Mouse (Mus musculus) midbrain, postnatal 0 days (tissue): ENCODE data around the gene Pck1. TPM values are rescaled to one million over a fixed set of nuclear protein-coding genes. Genes with fewer than 3 reads are reported as not detected.

Source experiments
- ATAC-seq: fragments of 200-750 bp; cut with Nextera tagmentation; 2 replicates; pipeline ENCODE4 v1.8.0; 2017; ENCODE audit warnings: moderate number of reproducible peaks, mild to moderate bottlenecking, moderate TSS enrichment, moderate library complexity; ENCODE audit not compliant: low FRiP score
- DNase-seq: peaks from one replicate; pipeline ENCODE4 v3.0.0-alpha.2; 2015; ENCODE audit warnings: low spot score
- H3K27ac ChIP-seq: fragments of 300-500 bp; sonication (generic); 2 replicates; pipeline ENCODE4 v1.5.1; 2014; ENCODE audit warnings: low read depth, mild to moderate bottlenecking, low read length, mixed read lengths
- H3K27me3 ChIP-seq: fragments of 300-500 bp; sonication (generic); 2 replicates; pipeline ENCODE4 v1.6.1; 2014; ENCODE audit warnings: low read length, control low read depth, mixed read lengths; ENCODE audit not compliant: insufficient read depth
- H3K36me3 ChIP-seq: fragments of 300-500 bp; sonication (generic); 2 replicates; pipeline ENCODE4 v1.6.1; 2014; ENCODE audit warnings: low read length, control low read depth, mixed read lengths; ENCODE audit not compliant: insufficient read depth
- H3K4me1 ChIP-seq: fragments of 300-500 bp; sonication (generic); 2 replicates; pipeline ENCODE4 v1.6.1; 2014; ENCODE audit warnings: mild to moderate bottlenecking, control low read depth, antibody characterized with exemption, low read length, mixed read lengths; ENCODE audit not compliant: insufficient read depth
- H3K4me2 ChIP-seq: fragments of 300-500 bp; sonication (generic); 2 replicates; pipeline ENCODE4 v1.6.1; 2014; ENCODE audit warnings: low read depth, mild to moderate bottlenecking, low read length, mixed read lengths; ENCODE audit not compliant: poor library complexity, severe bottlenecking
- H3K4me3 ChIP-seq: fragments of 300-500 bp; sonication (generic); 2 replicates; pipeline ENCODE4 v1.5.1; 2014; ENCODE audit warnings: low read depth, mild to moderate bottlenecking, low read length, moderate library complexity
- H3K9ac ChIP-seq: fragments of 300-500 bp; sonication (generic); replicated peaks from 2 replicates; pipeline ENCODE4 v1.6.1; 2014; ENCODE audit warnings: mild to moderate bottlenecking, low read length, moderate library complexity, mixed read lengths; ENCODE audit not compliant: poor library complexity, severe bottlenecking
- H3K9me3 ChIP-seq: fragments of 300-500 bp; sonication (generic); 2 replicates; pipeline ENCODE4 v1.6.1; 2016; ENCODE audit warnings: low read length, control low read depth
- CTCF ChIP-seq: IDR thresholded peaks from 2 replicates; pipeline ENCODE4 v1.5.1; 2016; ENCODE audit warnings: antibody characterized with exemption, mild to moderate bottlenecking
- WGBS: fragments of 180-500 bp; shearing (Covaris S2); extraction: QIAGEN DNeasy Blood & Tissue Kit; methylation state at CpG from one replicate; pipeline ENCODE4 v1.1.7; 2014; 5-methylcytosine and 5-hydroxymethylcytosine counted together
- polyA plus RNA-seq: library from polyadenylated mRNA; unstranded; fragments of >200 nt; fragmentation: Nextera tagmentation; extraction: Ambion mirVana; gene quantifications from 2 replicates; pipeline ENCODE4 v1.2.1, GENCODE M21; 2015
- total RNA-seq: library from RNA; depleted of rRNA; stranded (reverse); fragments of >200 nt; gene quantifications from 2 replicates; pipeline ENCODE4 v1.2.3, GENCODE M21; 2014

Gene Pck1
- total and polyA plus RNA-seq, 2 experiments from 2014 or later = 0.07 TPM; not detected in 1

DNA sequence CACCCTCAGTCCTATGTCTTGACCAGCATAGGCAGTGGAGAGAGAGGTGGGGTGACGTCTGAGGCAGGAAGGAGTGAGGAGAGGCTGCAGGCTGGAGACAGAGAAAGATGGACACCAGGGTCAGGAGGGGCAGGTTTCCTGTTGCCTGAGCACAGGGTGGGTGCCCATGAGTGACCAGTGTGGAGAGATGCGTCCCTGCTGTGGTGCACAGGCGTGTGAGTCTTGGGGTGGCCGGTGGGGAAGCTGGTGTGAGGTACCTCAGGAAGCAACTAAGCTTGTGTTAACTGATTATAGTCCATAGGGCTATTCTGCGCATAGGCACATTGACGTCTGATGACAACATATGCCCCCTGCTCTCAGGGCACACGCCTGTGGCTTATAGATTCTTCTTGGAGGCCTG, 26.2 kb downstream of the Pck1 start:
- 92% methylated on average over 7 of the region's 7 CpGs for WGBS
- ATAC-seq = no peak
- no peak overlapping the region for H3K4me2 ChIP-seq
- no peak overlapping the region for H3K27ac ChIP-seq
- H3K9me3 ChIP-seq = no peaks in the 10 kb centered on the region
- DNase-seq = no peak
- H3K36me3 ChIP-seq = no peaks in the 10 kb centered on the region
- no peaks in the 10 kb centered on the region for H3K4me1 ChIP-seq
- no peak overlapping the region for H3K4me3 ChIP-seq
- no peak for TF ChIP-seq CTCF
- no peak overlapping the region for H3K9ac ChIP-seq
- no peaks in the 10 kb centered on the region for H3K27me3 ChIP-seq

DNA sequence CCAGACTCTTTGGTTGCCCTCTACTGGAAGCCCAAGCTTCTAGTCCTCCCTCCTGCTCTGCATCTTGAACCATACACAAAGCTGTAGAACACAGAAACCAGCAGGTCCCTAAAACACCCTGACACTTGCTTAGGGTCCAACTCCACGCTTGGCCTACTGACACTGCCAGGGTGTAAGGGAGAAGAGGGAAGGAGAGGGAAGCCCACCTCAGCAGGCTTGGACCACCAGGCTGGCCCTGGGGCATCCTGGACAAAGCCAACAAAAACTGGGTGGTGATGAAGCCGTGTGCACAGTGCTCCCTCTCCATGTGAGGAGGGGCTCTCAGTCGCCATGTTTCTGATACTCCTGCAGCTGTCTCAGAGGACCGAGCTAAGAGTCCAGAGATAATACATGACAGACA, 27.2 kb downstream of the Pck1 start:
- no peak for ATAC-seq
- no peak overlapping the region for H3K27ac ChIP-seq
- H3K27me3 ChIP-seq = no peaks in the 10 kb centered on the region
- H3K9ac ChIP-seq = no peak overlapping the region
- no peak for DNase-seq
- H3K9me3 ChIP-seq = no peaks in the 10 kb centered on the region
- whole genome bisulfite sequencing = 85% methylated on average over 4 of the region's 4 CpGs
- no peaks in the 10 kb centered on the region for H3K4me1 ChIP-seq
- H3K36me3 ChIP-seq = no peaks in the 10 kb centered on the region
- no peak for TF ChIP-seq CTCF
- no peak overlapping the region for H3K4me3 ChIP-seq
- no peak overlapping the region for H3K4me2 ChIP-seq

DNA sequence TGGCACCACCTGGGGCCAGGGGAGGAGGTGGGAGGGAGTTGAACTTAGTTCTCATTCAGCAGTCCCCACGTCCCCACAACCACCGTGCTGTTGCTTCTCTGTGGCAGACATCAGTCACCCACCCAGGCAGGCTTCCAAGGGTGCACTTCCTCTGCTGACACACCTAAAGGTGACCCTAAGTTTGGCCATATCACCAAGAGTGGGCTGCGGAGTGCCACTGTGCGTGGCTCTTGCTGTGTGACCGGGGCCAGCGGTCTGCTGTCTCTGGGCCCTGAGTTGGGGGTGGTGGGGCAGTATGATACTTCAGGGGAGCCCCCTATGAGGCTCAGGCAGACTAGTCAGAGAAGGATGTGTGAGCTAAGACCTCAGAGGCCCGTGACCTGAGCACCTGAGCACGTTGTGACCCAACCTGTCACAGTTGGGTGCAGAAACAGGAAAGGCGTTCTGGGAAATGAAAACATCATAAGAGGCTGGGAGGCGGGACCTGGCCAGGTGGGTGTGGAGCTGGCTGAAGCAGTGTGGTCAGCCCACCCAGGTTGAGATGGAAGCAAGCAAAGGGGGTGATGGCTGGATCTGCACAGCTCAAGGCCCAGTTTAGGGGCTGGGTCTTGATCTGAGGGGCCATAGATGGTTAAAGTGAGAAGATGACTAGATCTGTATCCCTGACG, 28.0 kb downstream of the Pck1 start:
- Histone ChIP-seq H3K4me3 (no peak overlapping the region), H3K9me3 (no peaks in the 10 kb centered on the region), H3K4me1 (no peaks in the 10 kb centered on the region), H3K36me3 (no peaks in the 10 kb centered on the region), H3K4me2 (no peak overlapping the region), H3K27ac (no peak overlapping the region), H3K9ac (no peak overlapping the region), H3K27me3 (no peaks in the 10 kb centered on the region)
- ATAC-seq (no peak), DNase-seq (no peak)
- TF ChIP-seq CTCF = no peak
- WGBS = 88% methylated on average over 11 of the region's 11 CpGs

DNA sequence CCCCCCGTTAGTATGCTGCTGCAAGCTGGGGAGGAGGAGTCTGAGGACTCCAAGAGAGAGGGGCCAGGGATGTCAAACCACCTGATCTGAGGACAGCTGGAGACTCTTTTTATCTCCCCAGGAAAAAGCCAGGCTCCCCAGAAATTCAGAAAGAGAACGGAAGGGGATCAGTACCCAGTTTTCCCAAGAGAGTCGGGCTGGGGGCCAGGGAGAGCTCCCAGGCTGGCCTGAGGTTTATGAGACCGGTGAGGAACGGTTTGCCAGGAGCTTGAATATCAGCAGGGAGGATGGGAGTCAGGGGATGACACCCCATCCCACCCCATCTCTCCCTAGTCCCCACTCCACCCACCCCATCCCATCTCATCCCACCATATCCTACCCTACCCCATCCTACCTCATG, 28.6 kb downstream of the Pck1 start:
- Histone ChIP-seq H3K36me3 (no peaks in the 10 kb centered on the region), H3K4me3 (no peak overlapping the region), H3K9me3 (no peaks in the 10 kb centered on the region), H3K27me3 (no peaks in the 10 kb centered on the region), H3K4me2 (no peak overlapping the region), H3K9ac (no peak overlapping the region), H3K4me1 (no peaks in the 10 kb centered on the region), H3K27ac (no peak overlapping the region)
- no peak for ATAC-seq
- WGBS = 60% methylated on average over 5 of the region's 5 CpGs
- no peak for DNase-seq
- no peak for TF ChIP-seq CTCF

DNA sequence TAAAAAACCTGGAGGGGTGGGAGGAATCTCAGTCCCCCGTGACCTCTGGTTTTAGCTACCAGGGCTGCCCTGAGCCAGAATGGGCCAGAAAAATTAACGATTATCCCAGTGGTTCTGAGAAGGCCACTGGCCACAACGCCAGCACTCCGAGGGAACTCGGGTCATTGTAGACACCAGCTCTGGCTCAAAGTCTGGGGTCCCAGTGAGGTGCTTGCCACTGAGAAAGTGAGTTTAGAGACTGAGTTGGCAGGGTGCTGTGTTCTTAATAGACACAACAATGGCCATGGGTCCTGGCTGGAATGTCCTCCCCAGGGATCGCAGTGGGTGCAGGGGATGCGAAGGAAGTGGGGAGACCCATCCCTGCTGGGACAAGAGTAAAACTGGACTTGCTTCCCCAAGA, 29.1 kb downstream of the Pck1 start:
- DNase-seq = no peak
- TF ChIP-seq CTCF = no peak
- Histone ChIP-seq H3K4me2 (no peak overlapping the region), H3K9ac (no peak overlapping the region), H3K4me3 (no peak overlapping the region), H3K9me3 (no peaks in the 10 kb centered on the region), H3K4me1 (no peaks in the 10 kb centered on the region), H3K27ac (no peak overlapping the region), H3K36me3 (no peaks in the 10 kb centered on the region), H3K27me3 (no peaks in the 10 kb centered on the region)
- 90% methylated on average over 7 of the region's 7 CpGs for WGBS
- ATAC-seq = no peak

DNA sequence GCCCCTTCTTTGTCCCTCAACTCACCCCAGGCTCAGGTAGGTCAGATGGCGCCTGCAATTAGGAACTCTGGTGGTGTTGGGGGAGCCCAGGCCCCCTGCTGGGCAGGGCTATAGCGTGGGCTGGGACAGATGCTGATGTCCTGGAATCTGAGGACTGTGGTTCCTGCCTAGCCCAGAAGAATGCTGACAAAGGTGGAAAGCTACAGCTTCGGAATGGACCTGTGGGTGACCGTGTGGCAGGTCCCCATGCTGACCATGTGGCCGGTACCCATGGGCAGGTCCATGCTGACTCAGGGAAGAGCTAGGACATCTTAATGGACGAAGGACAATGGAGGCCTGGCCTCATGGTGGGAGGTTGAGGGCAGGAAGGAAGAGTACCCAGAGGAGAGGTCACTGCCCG, 29.9 kb downstream of the Pck1 start:
- Histone ChIP-seq H3K36me3 (no peaks in the 10 kb centered on the region), H3K4me3 (no peak overlapping the region), H3K9me3 (no peaks in the 10 kb centered on the region), H3K27ac (no peak overlapping the region), H3K27me3 (no peaks in the 10 kb centered on the region), H3K9ac (no peak overlapping the region), H3K4me2 (no peak overlapping the region), H3K4me1 (no peaks in the 10 kb centered on the region)
- DNase-seq (no peak), ATAC-seq (no peak)
- TF ChIP-seq CTCF = no peak
- 80% methylated on average over 7 of the region's 7 CpGs for WGBS
